Mouse (Mus musculus) activated CD4-positive, CD25-positive, alpha-beta regulatory T cell, adult 4 months (primary cell): ENCODE results near the gene Vcp. TPM values are rescaled to one million over a fixed set of nuclear protein-coding genes. Genes with fewer than 3 reads are reported as not detected.
A peak's percentile ranks its signal among the peaks of the same experiment; 100 is the strongest.

ENCODE experiments used
- ATAC-seq: one replicate; pipeline ENCODE4 v1.8.0; 2017
- polyA plus RNA-seq, 2 experiments: library from polyadenylated mRNA; unstranded; fragments of 100-300 nt; shearing (Covaris generic); gene quantifications; one replicate each; pipeline ENCODE4 v1.2.1; 2017

Vcp gene
- polyA plus RNA-seq, 2 experiments from 2014 or later: 146 TPM

DNA sequence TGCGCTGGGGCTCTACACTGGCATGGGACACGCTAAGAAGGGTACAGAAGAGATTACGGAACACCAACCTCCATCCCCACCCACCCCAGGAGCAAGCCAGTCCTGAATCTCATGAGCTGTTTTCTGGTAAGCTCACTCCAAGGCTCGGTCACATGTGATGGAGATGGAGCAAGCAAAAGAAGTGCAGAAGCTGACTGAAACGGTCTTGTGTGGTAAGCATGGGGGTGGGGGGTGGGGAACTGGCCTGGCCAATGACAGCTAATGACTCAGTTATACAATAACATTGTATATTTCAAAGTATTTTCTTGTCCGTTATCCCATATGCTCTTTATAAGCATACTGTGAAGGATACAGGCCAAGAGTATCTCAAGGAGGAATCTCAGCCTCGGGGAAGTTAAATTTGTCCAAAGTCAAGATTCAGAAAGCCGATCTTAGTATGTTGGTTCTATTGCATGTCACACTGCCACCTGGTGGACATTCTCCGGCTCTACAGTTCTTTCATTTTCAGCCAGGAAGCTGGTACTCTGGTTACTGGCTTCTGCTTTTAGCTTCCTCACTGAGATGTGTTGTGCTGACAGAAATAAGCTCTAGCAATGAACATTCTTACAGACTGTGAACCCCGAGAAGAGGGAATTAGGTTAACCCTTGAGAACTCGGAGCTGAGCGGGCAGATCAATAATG lies 35.1 kb downstream of the Vcp start:
- peak; percentile 87 for ATAC-seq

DNA sequence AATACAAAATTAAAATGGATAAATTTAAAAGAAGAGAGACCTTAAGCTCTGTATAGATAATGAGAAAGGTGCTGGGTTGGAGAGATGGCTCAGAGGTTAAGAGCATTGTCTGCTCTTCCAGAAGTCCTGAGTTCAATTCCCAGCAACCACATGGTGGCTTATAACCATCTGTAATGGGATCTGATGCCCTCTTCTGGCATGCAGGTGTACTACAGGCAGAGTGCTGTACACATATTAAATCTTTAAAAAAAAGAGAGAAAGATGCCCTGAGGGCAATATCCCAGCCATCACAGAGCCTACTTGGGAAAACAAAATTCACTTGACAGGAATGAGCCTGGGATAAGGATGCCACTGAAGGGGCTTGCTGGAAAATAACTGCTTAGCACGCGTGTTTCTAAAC lies 36.8 kb downstream of the Vcp start:
- no peak for ATAC-seq

DNA sequence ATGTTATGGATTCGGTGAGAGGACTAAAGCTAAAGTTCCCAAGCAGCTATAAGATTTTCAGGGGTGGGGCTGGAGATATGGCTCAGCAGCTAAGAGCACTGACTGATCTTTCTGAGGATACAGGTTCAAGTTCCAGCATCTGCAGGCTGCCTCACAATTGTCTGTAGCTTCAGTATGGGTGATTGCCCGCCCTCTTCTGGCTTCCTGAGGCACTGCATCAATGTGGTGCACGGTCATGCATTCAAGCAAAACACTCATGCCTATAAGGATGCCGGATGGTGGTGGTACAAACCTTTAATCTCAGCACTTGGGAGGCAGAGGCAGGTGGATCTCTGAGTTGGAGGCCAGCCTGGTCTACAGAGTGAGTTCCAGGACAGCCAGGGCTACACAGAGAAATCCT lies 38.7 kb downstream of the Vcp start:
- ATAC-seq: peak; percentile 73

GRCm38 (mm10) chr4:42959382-42959781 lies 40.9 kb downstream of the Vcp start:
- no peak for ATAC-seq

DNA sequence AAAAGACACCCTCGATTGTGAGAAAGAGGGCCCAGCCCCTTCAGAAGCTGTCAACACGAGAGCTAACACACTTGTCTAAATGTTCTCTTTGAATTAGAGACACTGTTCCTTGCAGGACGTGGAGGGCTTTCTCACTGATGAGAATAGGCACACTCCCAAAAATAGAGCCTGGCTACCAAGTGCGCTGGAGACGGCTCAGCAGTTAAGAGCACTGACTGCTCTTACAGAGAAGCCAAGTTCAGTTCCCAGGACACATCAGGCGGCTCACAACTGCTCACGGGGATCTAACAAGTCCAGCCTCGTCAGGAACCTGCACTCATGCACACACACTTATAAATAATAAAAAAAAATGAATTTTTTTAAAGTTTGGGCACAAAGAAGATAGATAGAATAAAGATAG lies 41.4 kb downstream of the Vcp start:
- ATAC-seq: no peak

DNA sequence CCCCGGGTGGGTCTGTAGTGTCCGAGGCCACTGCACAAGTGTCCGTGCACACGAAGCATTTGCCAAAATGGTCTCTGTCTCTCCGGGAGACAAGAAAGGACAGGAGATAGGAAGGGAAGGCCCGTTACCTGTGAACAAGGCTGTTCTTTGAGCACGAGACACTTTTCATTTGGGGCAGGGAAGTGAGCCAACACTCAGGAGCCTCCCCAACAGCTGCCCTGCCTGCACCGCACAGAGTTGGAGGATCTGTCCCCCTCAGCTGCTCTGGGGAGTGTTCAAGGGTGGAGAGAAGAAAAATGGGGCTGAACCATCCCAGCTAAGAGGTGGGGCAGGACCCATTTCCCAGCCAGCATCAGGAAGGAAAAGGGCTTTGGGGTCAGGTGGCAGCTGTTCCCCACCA lies 42.3 kb downstream of the Vcp start:
- no peak for ATAC-seq

GRCm38 (mm10) chr4:42957306-42957705 lies 43.0 kb downstream of the Vcp start:
- ATAC-seq: no peak

DNA sequence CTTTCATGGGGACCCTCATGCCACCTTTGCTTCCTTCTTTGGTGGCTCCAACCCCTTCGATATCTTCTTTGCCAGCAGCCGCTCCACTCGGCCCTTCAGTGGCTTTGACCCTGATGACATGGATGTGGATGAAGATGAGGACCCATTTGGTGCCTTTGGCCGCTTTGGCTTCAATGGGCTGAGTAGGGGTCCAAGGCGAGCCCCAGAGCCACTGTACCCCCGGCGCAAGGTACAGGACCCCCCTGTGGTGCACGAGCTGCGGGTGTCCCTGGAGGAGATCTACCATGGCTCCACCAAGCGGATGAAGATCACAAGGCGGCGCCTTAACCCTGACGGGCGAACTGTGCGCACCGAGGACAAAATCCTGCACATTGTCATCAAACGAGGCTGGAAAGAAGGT lies 43.7 kb downstream of the Vcp start:
- ATAC-seq: no peak

- no peak for ATAC-seq
These were observed 45.1 kb downstream of the Vcp start for GRCm38 (mm10) chr4:42955200-42955599.

DNA sequence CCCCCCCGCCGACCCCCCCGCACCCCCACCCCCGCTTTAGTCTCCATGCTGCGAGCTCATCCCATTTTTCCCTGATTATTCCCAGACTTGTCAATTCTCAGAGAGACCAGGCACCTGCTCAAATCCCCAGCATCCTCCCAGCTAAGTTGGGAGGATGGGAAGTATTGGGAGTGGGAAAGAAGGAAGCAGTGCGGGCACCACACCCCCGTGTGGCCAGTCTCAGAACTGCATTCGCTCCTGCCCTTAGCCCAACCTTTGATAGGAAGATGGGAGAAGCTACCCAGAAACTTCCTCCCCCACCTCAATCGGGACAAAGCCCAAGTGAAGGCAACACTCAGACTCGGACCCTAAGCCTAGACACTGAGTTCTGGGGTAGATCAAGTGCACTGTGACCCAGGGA lies 46.0 kb downstream of the Vcp start:
- ATAC-seq: no peak

DNA sequence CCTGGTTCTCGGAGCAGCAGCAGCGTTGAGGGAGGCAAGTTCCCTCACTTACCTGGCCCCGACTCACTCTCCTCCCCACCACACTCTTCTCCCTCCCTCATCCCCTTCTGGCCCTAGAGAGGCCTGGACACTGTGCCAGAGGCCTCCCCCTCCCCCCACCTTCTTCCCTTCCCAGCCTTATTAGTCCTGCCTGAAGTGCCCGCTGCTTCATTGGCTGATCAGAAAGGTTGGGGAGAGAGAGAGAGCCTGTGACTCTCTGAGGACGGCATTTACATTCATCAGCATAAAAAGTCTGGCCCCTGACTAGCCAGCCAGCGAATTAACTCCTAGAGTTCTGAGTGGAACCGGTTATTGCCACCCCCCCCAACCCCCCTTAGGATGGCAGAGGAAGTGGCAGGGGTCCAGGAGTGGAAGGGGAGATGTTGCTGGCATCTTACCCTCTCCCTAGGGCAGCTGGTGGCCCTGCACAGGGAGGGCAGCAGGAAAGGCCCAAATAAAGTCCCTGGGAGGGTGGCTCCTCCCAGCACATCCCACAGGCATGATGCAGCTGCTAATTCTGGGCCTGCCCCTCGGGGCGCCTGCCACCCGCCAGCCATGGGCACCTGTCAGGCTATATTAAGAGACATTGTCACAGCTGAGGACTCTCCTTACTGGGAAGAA lies 46.7 kb downstream of the Vcp start:
- ATAC-seq: no peak

DNA sequence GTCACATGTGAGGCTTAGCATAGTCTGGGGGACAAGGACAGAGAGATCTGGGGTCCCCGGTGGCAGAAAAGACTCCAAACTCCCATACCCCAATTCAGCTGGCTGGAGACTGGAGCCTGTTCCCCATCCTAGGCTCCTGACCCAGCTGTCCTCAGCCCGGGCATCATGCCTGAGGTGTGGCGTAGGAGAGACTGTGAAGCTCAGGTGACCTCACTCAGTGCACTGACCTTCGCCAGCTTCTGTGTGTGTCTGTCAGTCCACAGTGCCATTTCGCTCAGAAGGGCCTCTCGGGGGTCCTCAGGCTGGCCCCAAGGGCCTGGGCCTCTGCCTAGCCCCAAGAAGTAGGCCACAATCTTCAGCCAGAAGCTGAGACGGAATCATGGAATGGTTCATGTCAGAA lies 47.7 kb downstream of the Vcp start:
- no peak for ATAC-seq

GRCm38 (mm10) chr4:42951206-42952195 lies 48.8 kb downstream of the Vcp start:
- no peak for ATAC-seq

DNA sequence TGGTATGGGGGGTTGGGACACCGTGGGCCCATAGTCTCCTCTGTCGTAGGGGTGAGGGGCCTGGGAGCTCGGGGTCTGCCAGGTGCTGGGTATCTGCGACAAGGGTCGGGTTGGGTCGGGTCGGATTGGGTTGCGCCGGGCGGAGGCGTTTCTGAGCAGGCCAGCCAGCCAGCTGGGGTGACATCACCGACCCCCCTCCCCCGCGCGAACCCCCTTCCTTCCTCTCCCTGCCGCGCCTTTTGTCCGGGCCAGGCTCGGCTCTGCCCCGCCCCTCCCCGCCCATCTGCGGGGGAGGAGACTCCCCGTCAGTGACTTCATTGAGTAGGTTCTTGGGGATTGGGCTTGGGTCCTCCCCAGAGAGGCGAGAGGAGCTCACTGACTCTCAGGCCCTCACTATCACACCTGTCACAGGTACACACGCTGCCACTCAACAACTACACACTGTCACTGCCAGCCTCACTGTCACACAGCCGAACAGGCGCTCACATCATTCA lies 50.2 kb downstream of the Vcp start:
- peak; percentile 43 for ATAC-seq

- ATAC-seq: peak; percentile 94
These were observed 50.6 kb downstream of the Vcp start, which contains the start of gene Dnajb5 for GRCm38 (mm10) chr4:42949676-42950051. TSS of gene Dnajb5 (plus strand) at chr4:42949814.

GRCm38 (mm10) chr4:42949051-42949675 lies 51.1 kb downstream of the Vcp start:
- ATAC-seq: peak; percentile 3

DNA sequence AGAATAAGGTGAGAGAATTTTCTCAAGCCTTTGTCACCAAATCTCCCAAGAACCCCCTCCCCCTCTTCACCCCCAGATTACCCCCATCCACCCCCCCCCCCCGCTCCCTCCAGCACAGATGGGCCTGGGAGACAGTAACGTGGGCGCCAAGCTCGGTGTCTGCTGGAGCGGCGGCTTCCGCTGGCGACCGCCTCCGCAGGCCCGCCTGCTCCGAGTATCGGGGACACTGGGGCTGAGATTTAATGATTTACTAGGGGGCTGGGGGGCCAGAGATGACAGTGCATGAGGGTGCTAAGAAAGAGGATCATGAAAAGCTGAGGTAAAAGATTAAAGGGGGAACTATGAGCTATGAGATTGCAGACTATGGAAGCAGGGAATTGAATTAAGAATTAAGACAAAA lies 51.8 kb downstream of the Vcp start:
- ATAC-seq: no peak

DNA sequence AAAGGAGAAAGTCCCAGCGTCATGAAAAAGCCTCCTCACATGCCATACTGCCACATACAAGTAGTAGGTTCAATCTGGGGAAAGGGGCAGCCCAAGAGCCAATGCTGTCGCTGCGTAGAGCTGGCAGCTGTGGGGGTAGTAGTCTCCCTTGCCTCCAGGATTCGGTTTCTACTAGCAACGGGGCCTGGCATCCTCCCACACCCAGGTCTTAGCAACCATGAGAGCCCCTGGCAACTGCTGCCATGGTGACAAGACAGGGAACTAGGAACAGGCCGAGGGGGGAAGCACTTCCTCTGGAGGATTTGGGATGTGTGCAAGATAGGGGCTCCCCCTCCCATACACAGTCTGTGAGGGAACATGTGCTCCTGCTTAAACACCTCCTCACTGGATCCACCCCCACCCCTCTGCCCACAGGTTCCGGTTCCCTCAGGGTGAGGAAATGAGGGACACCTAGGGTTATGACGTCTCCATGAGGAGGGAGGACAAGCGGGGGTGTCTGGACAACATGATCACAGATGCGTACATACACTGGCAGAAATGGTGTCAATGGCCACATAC lies 53.5 kb downstream of the Vcp start:
- no peak for ATAC-seq

GRCm38 (mm10) chr4:42945952-42946351 lies 54.4 kb downstream of the Vcp start:
- no peak for ATAC-seq

GRCm38 (mm10) chr4:42945445-42945844 lies 54.9 kb downstream of the Vcp start:
- ATAC-seq: no peak

DNA sequence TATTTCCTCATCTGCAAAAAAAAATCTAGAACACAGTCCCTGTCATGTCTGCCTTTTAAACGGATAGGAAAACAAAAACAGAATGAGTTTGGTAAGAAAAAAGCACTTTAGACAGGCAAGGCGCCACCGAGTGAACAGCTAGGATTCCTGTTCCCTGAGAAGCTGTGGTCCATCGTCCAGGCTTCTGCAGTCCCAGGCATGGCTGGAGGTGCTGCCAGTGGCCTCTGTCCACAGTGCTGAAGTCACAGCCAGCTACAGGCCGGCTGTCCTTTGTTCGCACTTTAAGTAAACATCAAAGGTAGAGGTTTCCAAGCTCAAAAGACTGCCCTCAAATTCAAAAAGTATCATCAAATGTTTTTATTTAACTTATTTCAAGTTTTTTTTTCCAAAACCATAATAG lies 55.3 kb downstream of the Vcp start:
- ATAC-seq: no peak

- no peak for ATAC-seq
These were observed 56.1 kb downstream of the Vcp start for GRCm38 (mm10) chr4:42944185-42944584.
